Mouse (Mus musculus) B cell, adult 62 days (primary cell): ENCODE data around the gene Arid3a. TPM values are rescaled to one million over a fixed set of nuclear protein-coding genes. Genes with fewer than 3 reads are reported as not detected.

Source experiments
- total RNA-seq: library from RNA; stranded (reverse); gene quantifications from 4 replicates; pipeline ENCODE4 v1.2.4, GENCODE M21; 2023

The Arid3a gene
- 32.5 to 39.9 TPM (median 35.7 TPM) in 4 replicates for total RNA-seq

GRCm38 (mm10) chr10:79926491-79927323, at the start of gene Arid3a:
Arid3a (plus strand) TSS chr10:79927043.

GRCm38 (mm10) chr10:79886054-79886453, 40.8 kb upstream of the Arid3a start, which contains the start of gene Elane:
Elane (plus strand) TSS chr10:79886247.

GRCm38 (mm10) chr10:79890670-79891069, 36.2 kb upstream of the Arid3a start, which contains the start of gene Cfd:
Cfd (plus strand) TSS chr10:79890853.

GRCm38 (mm10) chr10:79908167-79909091, 18.4 kb upstream of the Arid3a start, which contains the start of gene Med16:
Med16 (minus strand) TSS chr10:79908923.

GRCm38 (mm10) chr10:79910556-79910955, 16.3 kb upstream of the Arid3a start, which contains the start of gene Gm26602:
Gm26602 (plus strand) TSS chr10:79910856.

GRCm38 (mm10) chr10:79916808-79917531, 9.9 kb upstream of the Arid3a start, which contains the start of gene Kiss1r:
Kiss1r (plus strand) TSS chr10:79916971.

GRCm38 (mm10) chr10:79920958-79921535, 5.8 kb upstream of the Arid3a start, which contains the start of gene R3hdm4:
R3hdm4 (minus strand) TSS chr10:79921208.

GRCm38 (mm10) chr10:79959847-79960601, 33.2 kb downstream of the Arid3a start, which contains the start of gene Wdr18:
Wdr18 (plus strand) TSS chr10:79960152.

GRCm38 (mm10) chr10:79970415-79971182, 43.8 kb downstream of the Arid3a start, which contains the start of gene Grin3b:
Grin3b (plus strand) TSS chr10:79970715.

GRCm38 (mm10) chr10:79984195-79984816, 57.5 kb downstream of the Arid3a start, which contains the start of gene Tmem259:
Tmem259 (minus strand) TSS chr10:79984330.

GRCm38 (mm10) chr10:79988506-79989271, 61.8 kb downstream of the Arid3a start, which contains the start of gene Cnn2:
Cnn2 (plus strand) TSS chr10:79988584.

GRCm38 (mm10) chr10:79996272-79997033, 69.6 kb downstream of the Arid3a start, which contains the start of gene Abca7:
Abca7 (plus strand) TSS chr10:79996494.

Other genes starting within 250 kb of the Arid3a start
- gene Cdc34, start 244.8 kb upstream of the Arid3a start, total RNA-seq, result 64.3 to 70.9 TPM (median 67.1 TPM) in 4 replicates
- 2.2 to 3.3 TPM (median 2.8 TPM) in 4 replicates for gene Gzmm, start 238.0 kb upstream of the Arid3a start, total RNA-seq
- gene Bsg, start 222.6 kb upstream of the Arid3a start, total RNA-seq, result 93.0 to 101 TPM (median 96.4 TPM) in 4 replicates
- not detected in 4 replicates for gene Hcn2, start 210.4 kb upstream of the Arid3a start, total RNA-seq
- 61.1 to 82.7 TPM (median 70.9 TPM) in 4 replicates for gene Polrmt, start 180.5 kb upstream of the Arid3a start, total RNA-seq
- not detected in 4 replicates for gene Fgf22, start 172.0 kb upstream of the Arid3a start, total RNA-seq
- 47.4 to 62.4 TPM (median 56.4 TPM) in 4 replicates for gene Rnf126, start 160.1 kb upstream of the Arid3a start, total RNA-seq
- gene Fstl3, start 149.8 kb upstream of the Arid3a start, total RNA-seq, result 1.5 to 3.1 TPM (median 1.8 TPM) in 4 replicates
- not detected in 4 replicates for gene Prss57, start 136.1 kb upstream of the Arid3a start, total RNA-seq
- 6.0 to 6.7 TPM (median 6.3 TPM) in 4 replicates for gene Palm, start 133.5 kb upstream of the Arid3a start, total RNA-seq
- not detected in 4 replicates for gene Misp, start 106.1 kb upstream of the Arid3a start, total RNA-seq
- 435 to 450 TPM (median 444 TPM) in 4 replicates for gene Ptbp1, start 72.6 kb upstream of the Arid3a start, total RNA-seq
- 0.75 TPM in 1 of 4 replicates, not detected in the others for gene Prtn3, start 52.6 kb upstream of the Arid3a start, total RNA-seq
- gene Plppr3, start 52.4 kb upstream of the Arid3a start, total RNA-seq, result 0.56 to 1.1 TPM (median 1.1 TPM) in 4 replicates
- not detected in 4 replicates for gene Elane, start 40.8 kb upstream of the Arid3a start, total RNA-seq
- gene Cfd, start 36.2 kb upstream of the Arid3a start, total RNA-seq, result not detected in 4 replicates
- 78.8 to 89.5 TPM (median 83.7 TPM) in 4 replicates for gene Med16, start 18.1 kb upstream of the Arid3a start, total RNA-seq
- not detected in 4 replicates for gene Gm26602, start 16.2 kb upstream of the Arid3a start, total RNA-seq
- gene Kiss1r, start 10.1 kb upstream of the Arid3a start, total RNA-seq, result 0.39 to 0.63 TPM (median 0.47 TPM) in 4 replicates
- gene R3hdm4, start 5.8 kb upstream of the Arid3a start, total RNA-seq, result 94.1 to 105 TPM (median 98.7 TPM) in 4 replicates
- 46.0 to 52.3 TPM (median 48.3 TPM) in 4 replicates for gene Wdr18, start 33.1 kb downstream of the Arid3a start, total RNA-seq
- not detected in 4 replicates for gene Grin3b, start 43.7 kb downstream of the Arid3a start, total RNA-seq
- 163 to 175 TPM (median 163 TPM) in 4 replicates for gene Tmem259, start 57.3 kb downstream of the Arid3a start, total RNA-seq
- gene Cnn2, start 61.5 kb downstream of the Arid3a start, total RNA-seq, result 329 to 335 TPM (median 331 TPM) in 4 replicates
- gene Abca7, start 69.5 kb downstream of the Arid3a start, total RNA-seq, result 51.7 to 55.6 TPM (median 53.3 TPM) in 4 replicates
- gene Arhgap45, start 89.6 kb downstream of the Arid3a start, total RNA-seq, result 482 to 540 TPM (median 503 TPM) in 4 replicates
- 82.2 to 90.7 TPM (median 85.7 TPM) in 4 replicates for gene Polr2e, start 112.8 kb downstream of the Arid3a start, total RNA-seq
- gene Gpx4, start 120.1 kb downstream of the Arid3a start, total RNA-seq, result 108 to 159 TPM (median 123 TPM) in 4 replicates
- gene Sbno2, start 178.5 kb downstream of the Arid3a start, total RNA-seq, result 116 to 127 TPM (median 121 TPM) in 4 replicates
- 170 to 186 TPM (median 178 TPM) in 4 replicates for gene Stk11, start 188.8 kb downstream of the Arid3a start, total RNA-seq
- gene Atp5d, start 211.6 kb downstream of the Arid3a start, total RNA-seq, result 168 to 193 TPM (median 182 TPM) in 4 replicates
- gene Cbarp, start 213.8 kb downstream of the Arid3a start, total RNA-seq, result 7.3 to 8.8 TPM (median 7.8 TPM) in 4 replicates
- 142 to 170 TPM (median 154 TPM) in 4 replicates for gene Midn, start 221.2 kb downstream of the Arid3a start, total RNA-seq
- 214 to 244 TPM (median 231 TPM) in 4 replicates for gene Cirbp, start 238.9 kb downstream of the Arid3a start, total RNA-seq
- 12.6 to 18.2 TPM (median 14.1 TPM) in 4 replicates for gene 1600002K03Rik, start 245.9 kb downstream of the Arid3a start, total RNA-seq